Mouse (Mus musculus) activated CD4-positive, CD25-positive, alpha-beta regulatory T cell (primary cell): ENCODE results near the gene Eno3. TPM values are rescaled to one million over a fixed set of nuclear protein-coding genes. Genes with fewer than 3 reads are reported as not detected.

Experiments
- polyA plus RNA-seq, 2 experiments: library from polyadenylated mRNA; unstranded; fragments of 100-300 nt; shearing (Covaris generic); gene quantifications; one replicate each; pipeline ENCODE4 v1.2.1; 2017

Gene Eno3
- 10 to 100 TPM; 16.2 to 18.7 TPM for polyA plus RNA-seq

GRCm38 (mm10) chr11:70656964-70657363 lies at the start of gene Eno3:
Gene Eno3 (plus strand): TSS chr11:70657202.

GRCm38 (mm10) chr11:70615516-70616093 lies 41.4 kb upstream of the Eno3 start, which contains the start of gene 4930544D05Rik:
Gene 4930544D05Rik (plus strand): TSS chr11:70615848.

GRCm38 (mm10) chr11:70619101-70619500 lies 37.9 kb upstream of the Eno3 start, which contains the start of gene Chrne:
Gene Chrne (minus strand): TSS chr11:70619216.

GRCm38 (mm10) chr11:70638714-70639278 lies 18.2 kb upstream of the Eno3 start, which contains the start of gene Gp1ba:
Gene Gp1ba (plus strand): TSS chr11:70639122.

GRCm38 (mm10) chr11:70646691-70647650 lies 10.0 kb upstream of the Eno3 start, which contains the start of the genes Rnf167 and Slc25a11:
Gene Rnf167 (plus strand): TSS chr11:70647235.
Gene Slc25a11 (minus strand): TSS chr11:70647479.

GRCm38 (mm10) chr11:70654198-70654922 lies 2.6 kb upstream of the Eno3 start, which contains the start of gene Pfn1:
Gene Pfn1 (minus strand): TSS chr11:70654644.

GRCm38 (mm10) chr11:70668771-70669505 lies 11.9 kb downstream of the Eno3 start, which contains the start of gene Spag7:
Gene Spag7 (minus strand): TSS chr11:70669416.

GRCm38 (mm10) chr11:70687601-70688199 lies 30.7 kb downstream of the Eno3 start, which contains the start of gene Camta2:
Gene Camta2 (minus strand): TSS chr11:70688105.

GRCm38 (mm10) chr11:70699722-70700556 lies 42.9 kb downstream of the Eno3 start, which contains the start of the genes Inca1 and Kif1c:
Gene Inca1 (minus strand): TSS chr11:70700155.
Gene Kif1c (plus strand): TSS chr11:70700548.

Other genes starting within 250 kb of the Eno3 start
- 10 to 100 TPM in 1 of 2 experiments, 1 to 10 TPM in 1; 8.7 to 12.7 TPM for gene Pelp1, start 247.2 kb upstream of the Eno3 start, polyA plus RNA-seq
- gene Arrb2, start 224.6 kb upstream of the Eno3 start, polyA plus RNA-seq = 100 to 1,000 TPM; 315 to 338 TPM
- 10 to 100 TPM; 74.9 to 86.6 TPM for gene Med11, start 205.3 kb upstream of the Eno3 start, polyA plus RNA-seq
- not detected for gene Zmynd15, start 197.8 kb upstream of the Eno3 start, polyA plus RNA-seq
- 1 to 10 TPM in 1 of 2 experiments, under 1 TPM in 1; 0.62 to 3.5 TPM for gene Cxcl16, start 197.2 kb upstream of the Eno3 start, polyA plus RNA-seq
- 1 to 10 TPM; 1.9 to 3.4 TPM for gene Tm4sf5, start 152.0 kb upstream of the Eno3 start, polyA plus RNA-seq
- gene Vmo1, start 142.6 kb upstream of the Eno3 start, polyA plus RNA-seq = not detected
- under 1 TPM in 1 of 2 experiments, not detected in 1; 0.52 TPM for gene Gltpd2, start 138.0 kb upstream of the Eno3 start, polyA plus RNA-seq
- 100 to 1,000 TPM; 304 to 369 TPM for gene Psmb6, start 131.8 kb upstream of the Eno3 start, polyA plus RNA-seq
- not detected for gene Gm40193, start 124.3 kb upstream of the Eno3 start, polyA plus RNA-seq
- gene Pld2, start 117.1 kb upstream of the Eno3 start, polyA plus RNA-seq = 1 to 10 TPM; 2.3 to 3.0 TPM
- gene Mink1, start 94.3 kb upstream of the Eno3 start, polyA plus RNA-seq = 10 to 100 TPM; 14.6 to 17.0 TPM
- gene 4930544D05Rik, start 41.4 kb upstream of the Eno3 start, polyA plus RNA-seq = under 1 TPM in 1 of 2 experiments, not detected in 1; 0.26 TPM
- 1 to 10 TPM in 1 of 2 experiments, under 1 TPM in 1; 0.88 to 1.7 TPM for gene Chrne, start 38.0 kb upstream of the Eno3 start, polyA plus RNA-seq
- under 1 TPM in 1 of 2 experiments, not detected in 1; 0.90 TPM for gene Gp1ba, start 18.1 kb upstream of the Eno3 start, polyA plus RNA-seq
- gene Rnf167, start 10.0 kb upstream of the Eno3 start, polyA plus RNA-seq = 100 to 1,000 TPM; 284 to 341 TPM
- gene Slc25a11, start 9.7 kb upstream of the Eno3 start, polyA plus RNA-seq = 100 to 1,000 TPM; 159 to 161 TPM
- 1,000 to 10,000 TPM; 4,890 to 5,701 TPM for gene Pfn1, start 2.6 kb upstream of the Eno3 start, polyA plus RNA-seq
- gene Spag7, start 12.2 kb downstream of the Eno3 start, polyA plus RNA-seq = 10 to 100 TPM; 76.6 to 85.5 TPM
- 10 to 100 TPM; 29.8 to 41.1 TPM for gene Camta2, start 30.9 kb downstream of the Eno3 start, polyA plus RNA-seq
- under 1 TPM in 1 of 2 experiments, not detected in 1; 0.27 TPM for gene Inca1, start 43.0 kb downstream of the Eno3 start, polyA plus RNA-seq
- gene Kif1c, start 43.3 kb downstream of the Eno3 start, polyA plus RNA-seq = 1 to 10 TPM; 2.6 to 3.9 TPM
- 1 to 10 TPM; 7.3 to 7.5 TPM for gene Zfp3, start 107.0 kb downstream of the Eno3 start, polyA plus RNA-seq
- gene Scimp, start 155.4 kb downstream of the Eno3 start, polyA plus RNA-seq = under 1 TPM; 0.35 to 0.64 TPM
- 10 to 100 TPM; 35.0 to 39.0 TPM for gene Rabep1, start 187.6 kb downstream of the Eno3 start, polyA plus RNA-seq